Mouse (Mus musculus) heart, postnatal 0 days (tissue): ENCODE measurements around the gene 3110082I17Rik. TPM values are rescaled to one million over a fixed set of nuclear protein-coding genes. Genes with fewer than 3 reads are reported as not detected.

ENCODE experiments used
- ATAC-seq: fragments of 200-750 bp; cut with Nextera tagmentation; 2 replicates; pipeline ENCODE4 v1.8.0; 2017; ENCODE audit warnings: low read depth, moderate number of reproducible peaks, moderate library complexity; ENCODE audit not compliant: insufficient read depth
- DNase-seq: peaks from one replicate; pipeline ENCODE4 v3.0.0-alpha.2; 2016; ENCODE audit warnings: low spot score
- H3K27ac ChIP-seq: fragments of 300-500 bp; sonication (generic); 2 replicates; pipeline ENCODE4 v1.5.1; 2014; ENCODE audit warnings: low read depth, mild to moderate bottlenecking
- H3K27me3 ChIP-seq: fragments of 300-500 bp; sonication (generic); 2 replicates; pipeline ENCODE4 v1.6.1; 2014; ENCODE audit warnings: low read length, mixed read lengths; ENCODE audit not compliant: control insufficient read depth, insufficient read depth
- H3K36me3 ChIP-seq: fragments of 300-500 bp; sonication (generic); replicated peaks from 2 replicates; pipeline ENCODE4 v1.6.1; 2014; ENCODE audit warnings: low read length, mixed read lengths; ENCODE audit not compliant: control insufficient read depth, insufficient read depth
- H3K4me1 ChIP-seq: fragments of 300-500 bp; sonication (generic); 2 replicates; pipeline ENCODE4 v1.6.1; 2014; ENCODE audit warnings: antibody characterized with exemption; ENCODE audit not compliant: control insufficient read depth, insufficient read depth
- H3K4me2 ChIP-seq: fragments of 300-500 bp; sonication (generic); 2 replicates; pipeline ENCODE4 v1.6.1; 2014; ENCODE audit warnings: low read depth, mild to moderate bottlenecking, low read length, moderate library complexity
- H3K4me3 ChIP-seq: fragments of 300-500 bp; sonication (generic); 2 replicates; pipeline ENCODE4 v1.5.1; 2014; ENCODE audit warnings: low read depth, low read length
- H3K9ac ChIP-seq: fragments of 300-500 bp; sonication (generic); replicated peaks from 2 replicates; pipeline ENCODE4 v1.6.1; 2014; ENCODE audit warnings: low read depth, low read length, mixed read lengths
- H3K9me3 ChIP-seq: fragments of 300-500 bp; sonication (generic); replicated peaks from 2 replicates; pipeline ENCODE4 v1.6.1; 2016; ENCODE audit warnings: low read length; ENCODE audit not compliant: control insufficient read depth
- CTCF ChIP-seq: IDR thresholded peaks from 2 replicates; pipeline ENCODE4 v1.5.1; 2016; ENCODE audit warnings: antibody characterized with exemption, control low read depth, low read depth
- EP300 ChIP-seq: IDR thresholded peaks from 2 replicates; pipeline ENCODE4 v1.6.1; 2016; ENCODE audit warnings: antibody characterized with exemption, low read depth
- WGBS: fragments of 180-500 bp; shearing (Covaris S2); extraction: QIAGEN DNeasy Blood & Tissue Kit; methylation state at CpG from one replicate; pipeline ENCODE4 v1.1.7; 2014; 5-methylcytosine and 5-hydroxymethylcytosine counted together
- polyA plus RNA-seq: library from polyadenylated mRNA; unstranded; fragments of >200 nt; fragmentation: Nextera tagmentation; extraction: Ambion mirVana; gene quantifications from 2 replicates; pipeline ENCODE4 v1.2.1, GENCODE M21; 2015
- total RNA-seq: library from RNA; depleted of rRNA; stranded (reverse); fragments of >200 nt; gene quantifications from 2 replicates; pipeline ENCODE4 v1.2.3, GENCODE M21; 2014; ENCODE audit warnings: low replicate concordance

Gene 3110082I17Rik
- total and polyA plus RNA-seq, 2 experiments from 2014 or later, result 5.9 to 10.6 TPM

DNA sequence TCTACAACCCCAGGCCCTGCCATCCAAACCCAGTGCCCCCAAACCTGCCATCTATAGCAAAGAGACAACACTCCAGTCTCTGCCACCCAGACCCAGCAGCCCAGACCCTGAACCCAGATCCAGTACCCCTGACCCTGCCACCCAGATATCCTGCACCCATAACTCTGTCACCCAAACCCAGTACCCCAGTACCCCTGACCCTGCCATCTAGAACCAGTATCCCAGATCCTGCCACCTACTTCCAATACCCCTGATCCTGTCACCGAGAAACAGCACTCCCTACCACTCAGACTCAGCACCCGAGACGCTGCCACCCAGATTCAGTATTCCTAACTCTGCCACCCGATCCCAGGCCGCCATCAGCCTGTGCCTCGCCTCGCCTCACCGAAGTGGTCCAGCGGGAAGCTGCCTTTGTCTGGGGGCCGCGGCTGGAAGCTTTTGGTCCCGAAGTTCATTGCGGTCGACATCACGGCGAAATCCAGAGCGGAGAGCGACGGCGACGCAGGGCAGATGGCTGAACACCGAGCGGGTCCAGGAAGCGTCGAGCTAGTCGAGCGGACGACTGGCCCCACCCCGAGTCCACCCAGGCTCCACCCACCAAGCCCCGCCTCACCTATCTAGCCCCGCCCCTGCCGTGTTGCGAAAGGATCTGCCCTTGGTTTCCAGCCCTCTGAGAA is 115.5 kb downstream of the 3110082I17Rik start:
- DNase-seq (peak; percentile 94), ATAC-seq (peak; percentile 93)
- Histone ChIP-seq H3K4me2 (peak overlapping the region; percentile 95), H3K27ac (peak overlapping the region; percentile 79), H3K27me3 (no peaks in the 10 kb centered on the region), H3K4me1 (0 out of 2 replicates have a peak, but pooled peaks cover 5% of the 10 kb centered on the region), H3K9me3 (no peaks in the 10 kb centered on the region), H3K4me3 (peak overlapping the region; percentile 68), H3K36me3 (peaks cover 25% of the 10 kb centered on the region), H3K9ac (peak overlapping the region; percentile 79)
- under 1% methylated on average over 33 of the region's 33 CpGs for WGBS
- TF ChIP-seq CTCF, result no peak

DNA sequence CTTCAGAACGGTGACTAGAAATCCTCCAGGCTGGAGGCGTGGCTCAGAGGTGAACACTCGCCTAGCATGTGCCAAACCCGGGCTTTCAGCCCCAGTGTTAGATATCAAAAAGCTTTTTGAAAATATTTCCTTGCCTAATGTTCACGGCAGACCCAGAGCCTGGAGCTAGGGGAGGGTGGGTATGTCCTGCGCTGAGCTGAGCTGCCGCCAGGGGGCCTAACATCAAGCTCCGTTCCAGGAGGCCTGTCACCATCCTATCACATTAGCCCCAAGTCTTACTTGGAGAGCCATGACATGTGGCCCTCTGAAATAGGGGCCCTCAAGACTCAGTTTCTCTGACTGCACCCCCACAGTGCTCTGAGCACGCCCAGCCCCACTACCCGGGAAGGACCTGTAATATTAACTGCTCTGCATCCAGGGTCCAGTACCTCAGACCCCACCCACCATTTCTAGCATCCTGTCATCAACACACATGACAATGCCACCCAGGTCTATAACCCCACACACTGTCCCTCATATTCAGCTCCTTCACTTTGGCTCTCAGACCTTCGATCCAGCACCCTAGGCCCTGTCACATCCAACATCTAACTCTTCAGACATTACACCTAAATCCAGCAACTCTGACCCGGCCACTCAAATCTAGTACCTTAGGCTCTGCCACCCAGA is 116.2 kb downstream of the 3110082I17Rik start:
- Histone ChIP-seq H3K9ac (peak overlapping the region; percentile 79), H3K4me1 (peaks cover 5% of the 10 kb centered on the region; the same call in 1 of the 2 replicates), H3K4me2 (peak overlapping the region; percentile 95), H3K27ac (peak overlapping the region; percentile 79), H3K4me3 (peak overlapping the region; percentile 68), H3K27me3 (no peaks in the 10 kb centered on the region), H3K36me3 (peaks cover 32% of the 10 kb centered on the region), H3K9me3 (no peaks in the 10 kb centered on the region)
- TF ChIP-seq CTCF (peak; percentile 76), EP300 (no peak)
- ATAC-seq (peak; percentile 72), DNase-seq (peak; percentile 86)
- 7% methylated on average over 12 of the region's 12 CpGs for WGBS

DNA sequence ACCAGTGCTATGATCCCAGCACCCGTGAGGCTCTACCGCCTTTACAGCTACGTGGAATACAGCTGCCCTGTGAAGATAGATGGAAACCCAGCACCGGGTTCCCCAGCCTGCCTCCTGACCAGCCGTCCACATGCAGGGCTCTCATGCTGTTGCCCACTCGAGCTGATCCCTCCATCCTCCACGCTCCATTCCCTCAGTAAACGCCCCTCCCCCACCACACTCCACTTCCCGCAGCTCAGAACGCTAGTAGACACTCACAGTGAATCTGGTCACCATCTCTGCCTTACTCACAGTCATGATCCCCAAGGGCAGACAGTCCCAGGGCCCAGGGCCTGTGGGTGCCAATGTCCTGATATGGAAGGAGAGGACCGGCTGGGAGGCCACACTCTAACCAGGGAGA is 121.4 kb downstream of the 3110082I17Rik start:
- TF ChIP-seq EP300 (no peak), CTCF (no peak)
- ATAC-seq (no peak), DNase-seq (no peak)
- H3K4me2 ChIP-seq, result no peak overlapping the region
- 75% methylated on average over 11 of the region's 11 CpGs for WGBS
- H3K9me3 ChIP-seq, result no peaks in the 10 kb centered on the region
- H3K27ac ChIP-seq, result no peak overlapping the region
- peaks cover 58% of the 10 kb centered on the region for H3K36me3 ChIP-seq
- no peaks in the 10 kb centered on the region for H3K27me3 ChIP-seq
- H3K4me3 ChIP-seq, result no peak overlapping the region
- H3K4me1 ChIP-seq, result peaks cover 9% of the 10 kb centered on the region; the same call in 1 of the 2 replicates
- 0 out of 2 replicates have a peak overlapping the region, but pooled peaks have one; percentile 8 for H3K9ac ChIP-seq

DNA sequence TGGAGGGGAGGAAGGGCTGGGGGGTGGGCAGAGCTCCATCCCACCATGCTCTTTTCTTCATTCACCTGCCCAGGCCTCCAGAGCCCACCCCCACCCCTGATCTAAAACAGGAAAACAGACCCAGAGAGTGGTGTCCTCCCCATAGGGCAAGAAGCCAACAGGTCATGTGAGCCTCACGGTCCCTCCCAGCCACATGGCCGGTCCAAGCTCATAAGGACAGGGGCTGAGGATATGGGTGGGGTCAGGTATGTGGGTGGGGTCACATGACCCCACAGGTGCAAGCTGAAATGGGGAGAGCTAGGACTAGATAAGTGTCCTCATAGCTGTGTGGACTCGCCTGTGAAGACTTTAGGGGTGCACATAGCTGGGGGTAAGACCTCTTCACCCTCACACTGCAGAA is 121.9 kb downstream of the 3110082I17Rik start:
- Histone ChIP-seq H3K4me2 (no peak overlapping the region), H3K4me3 (no peak overlapping the region), H3K36me3 (peaks cover 58% of the 10 kb centered on the region), H3K9me3 (no peaks in the 10 kb centered on the region), H3K27me3 (no peaks in the 10 kb centered on the region), H3K4me1 (peaks cover 9% of the 10 kb centered on the region; the same call in 1 of the 2 replicates), H3K27ac (peak overlapping the region; percentile 70), H3K9ac (no peak overlapping the region)
- WGBS, result 34% methylated on average over 3 of the region's 3 CpGs
- TF ChIP-seq CTCF (no peak), EP300 (no peak)
- DNase-seq (no peak), ATAC-seq (peak; percentile 47)

DNA sequence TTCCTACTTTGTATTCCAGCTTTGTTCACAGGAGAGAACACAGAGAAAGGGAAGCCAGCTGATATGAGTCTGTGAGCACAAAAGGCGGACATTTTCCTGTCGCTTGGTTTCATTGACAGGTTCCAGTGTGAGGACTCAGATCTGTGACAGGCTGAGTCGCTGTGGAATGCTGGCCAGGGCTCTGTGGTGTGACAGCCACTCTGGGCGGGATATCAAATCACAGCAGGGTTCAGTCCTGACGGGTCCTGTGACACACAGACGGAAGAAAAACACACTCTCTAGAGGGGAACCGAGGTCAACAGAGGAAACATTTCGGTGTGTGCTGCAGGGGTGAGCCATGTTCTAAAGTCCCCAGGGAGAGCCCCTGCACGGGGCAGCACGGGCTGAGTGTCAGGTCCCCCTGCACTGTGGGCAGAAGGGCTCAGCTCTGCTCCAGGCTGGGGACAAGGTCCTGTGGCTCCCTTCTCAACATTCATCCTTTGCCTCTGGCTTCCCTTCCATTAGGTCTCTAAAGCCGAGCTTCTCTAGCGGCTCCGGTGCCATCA is 122.4 kb downstream of the 3110082I17Rik start:
- Histone ChIP-seq H3K27me3 (no peaks in the 10 kb centered on the region), H3K4me2 (no peak overlapping the region), H3K27ac (peak overlapping the region; percentile 70), H3K9me3 (no peaks in the 10 kb centered on the region), H3K9ac (no peak overlapping the region), H3K4me1 (peaks cover 9% of the 10 kb centered on the region; the same call in 1 of the 2 replicates), H3K36me3 (peaks cover 58% of the 10 kb centered on the region), H3K4me3 (no peak overlapping the region)
- ATAC-seq (peak; percentile 84), DNase-seq (peak; percentile 69)
- TF ChIP-seq EP300, result no peak
- TF ChIP-seq CTCF, result no peak
- 25% methylated on average over 13 of the region's 13 CpGs for WGBS
